Mouse (Mus musculus): ENCODE results near the gene 2300002M23Rik. TPM values are rescaled to one million over a fixed set of nuclear protein-coding genes. Genes with fewer than 3 reads are reported as not detected.

2300002M23Rik gene
- polyA plus RNA-seq, 1 experiment from 2014 or later: not detected

DNA sequence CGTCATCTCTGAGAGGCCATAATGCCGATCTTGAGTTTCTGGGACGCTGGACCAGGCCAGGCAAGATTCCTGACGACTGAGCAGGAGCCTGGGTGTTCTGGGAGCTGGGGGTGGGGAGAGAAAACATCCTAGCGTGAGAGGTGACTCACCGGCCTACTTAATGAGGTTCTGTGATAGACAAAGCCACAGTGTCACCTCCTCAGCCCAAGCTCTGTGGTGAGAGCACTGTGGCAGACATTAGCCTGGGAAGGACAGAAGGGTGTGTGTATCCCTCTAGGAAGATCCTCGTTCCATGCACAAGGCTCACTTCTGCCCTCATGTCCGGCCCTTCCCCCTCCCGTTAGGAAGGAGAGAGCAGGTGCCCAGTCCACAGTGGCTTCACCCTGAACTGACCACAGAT lies 9.9 kb upstream of the 2300002M23Rik start:
- ATAC-seq: no peak
- H3K9me3 ChIP-seq (replicated peaks): no peaks in the 10 kb centered on the region; the same call in 1 of the 2 replicates
- H3K9ac ChIP-seq: no peak overlapping the region
- no peaks in the 10 kb centered on the region for H3K4me1 ChIP-seq
- 62% methylated on average over 9 of the region's 9 CpGs for WGBS (ENCODE audit: insufficient replicate concordance)
- no peak overlapping the region for H3K4me3 ChIP-seq
- H3K27ac ChIP-seq: no peak overlapping the region
- H3K27me3 ChIP-seq (replicated peaks): no peaks in the 10 kb centered on the region
- no peaks in the 10 kb centered on the region for H3K36me3 ChIP-seq
- H3K4me2 ChIP-seq: no peak overlapping the region

- H3K4me1 ChIP-seq: no peaks in the 10 kb centered on the region
- H3K9ac ChIP-seq: no peak overlapping the region
- 39% methylated on average over 8 of the region's 8 CpGs for WGBS (ENCODE audit: insufficient replicate concordance)
- H3K27me3 ChIP-seq (replicated peaks): no peaks in the 10 kb centered on the region
- no peaks in the 10 kb centered on the region for H3K36me3 ChIP-seq
- ATAC-seq: no peak
- no peak overlapping the region for H3K4me2 ChIP-seq
- H3K4me3 ChIP-seq: no peak overlapping the region
- no peaks in the 10 kb centered on the region; the same call in 1 of the 2 replicates for H3K9me3 ChIP-seq (replicated peaks)
- H3K27ac ChIP-seq: no peak overlapping the region
Measured at GRCm38 (mm10) chr17:35558216-35558615, 9.0 kb upstream of the 2300002M23Rik start.

DNA sequence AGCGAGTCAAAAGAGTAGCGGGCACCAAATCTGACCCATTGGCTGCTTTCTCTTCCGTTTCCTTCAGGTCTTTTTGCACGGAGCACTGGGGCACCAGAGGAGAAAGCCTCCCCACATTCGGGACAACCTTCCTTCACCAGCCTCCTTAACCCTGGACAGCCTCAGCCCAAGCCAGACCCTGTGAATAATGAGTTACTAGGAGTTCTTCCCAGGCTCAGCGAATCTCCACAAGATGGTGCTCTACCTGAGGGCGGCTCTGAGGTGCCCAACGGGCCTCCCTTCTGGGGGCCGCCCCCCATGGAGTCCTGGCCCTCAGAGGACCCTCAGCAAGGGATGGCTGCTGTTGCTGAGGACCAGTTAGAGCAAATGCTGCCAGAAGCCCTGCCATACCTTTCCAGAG lies 517 bp downstream of the 2300002M23Rik start:
- Histone ChIP-seq H3K9ac (no peak overlapping the region), H3K36me3 (no peaks in the 10 kb centered on the region), H3K4me2 (no peak overlapping the region), H3K27ac (no peak overlapping the region), H3K4me3 (no peak overlapping the region), H3K4me1 (no peaks in the 10 kb centered on the region), H3K27me3 (replicated peaks) (peaks cover 47% of the 10 kb centered on the region), H3K9me3 (replicated peaks) (0 out of 2 replicates have a peak, but pooled peaks cover 3% of the 10 kb centered on the region)
- ATAC-seq: no peak
- WGBS (ENCODE audit: insufficient replicate concordance): 20% methylated on average over 9 of the region's 9 CpGs

GRCm38 (mm10) chr17:35569091-35569944 lies 2.1 kb downstream of the 2300002M23Rik start:
- Histone ChIP-seq H3K9me3 (replicated peaks) (0 out of 2 replicates have a peak, but pooled peaks cover 3% of the 10 kb centered on the region), H3K4me3 (no peak overlapping the region), H3K4me2 (peak overlapping the region; percentile 10; the same call in 1 of the 2 replicates), H3K9ac (no peak overlapping the region), H3K27me3 (replicated peaks) (peaks cover 56% of the 10 kb centered on the region), H3K4me1 (no peaks in the 10 kb centered on the region), H3K36me3 (no peaks in the 10 kb centered on the region), H3K27ac (no peak overlapping the region)
- 5% methylated on average over 28 of the region's 28 CpGs for WGBS (ENCODE audit: insufficient replicate concordance)
- ATAC-seq: no peak

GRCm38 (mm10) chr17:35570836-35571235 lies 3.6 kb downstream of the 2300002M23Rik start:
- Histone ChIP-seq H3K27ac (no peak overlapping the region), H3K4me2 (no peak overlapping the region), H3K4me1 (no peaks in the 10 kb centered on the region), H3K9ac (no peak overlapping the region), H3K36me3 (no peaks in the 10 kb centered on the region), H3K9me3 (replicated peaks) (0 out of 2 replicates have a peak, but pooled peaks cover 3% of the 10 kb centered on the region), H3K4me3 (no peak overlapping the region), H3K27me3 (replicated peaks) (peaks cover 65% of the 10 kb centered on the region)
- 72% methylated on average over 14 of the region's 14 CpGs for WGBS (ENCODE audit: insufficient replicate concordance)
- no peak for ATAC-seq

DNA sequence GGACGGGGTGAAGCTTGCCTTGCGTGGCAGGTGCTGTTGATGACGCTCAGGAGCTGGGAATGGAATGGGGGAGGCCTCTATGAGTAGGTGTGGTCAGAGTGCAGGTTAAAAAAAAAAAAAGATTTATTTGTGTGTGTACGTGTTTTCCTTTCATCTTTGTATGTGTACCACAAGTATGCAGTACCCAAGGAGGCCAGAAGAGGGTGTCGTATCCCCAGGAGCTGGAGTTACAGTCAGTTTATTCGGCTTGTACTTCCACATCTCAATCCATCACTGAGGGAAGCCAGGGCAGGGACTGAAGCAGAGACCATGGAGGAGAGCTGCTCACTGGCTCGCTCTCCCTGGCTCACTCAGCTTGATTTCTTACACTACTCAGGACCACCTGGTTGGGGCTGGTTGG lies 4.2 kb downstream of the 2300002M23Rik start:
- Histone ChIP-seq H3K9ac (no peak overlapping the region), H3K4me2 (no peak overlapping the region), H3K9me3 (replicated peaks) (0 out of 2 replicates have a peak, but pooled peaks cover 3% of the 10 kb centered on the region), H3K27me3 (replicated peaks) (peaks cover 70% of the 10 kb centered on the region), H3K4me1 (no peaks in the 10 kb centered on the region), H3K36me3 (no peaks in the 10 kb centered on the region), H3K27ac (no peak overlapping the region), H3K4me3 (no peak overlapping the region)
- ATAC-seq: no peak
- 80% methylated on average over 7 of the region's 7 CpGs for WGBS (ENCODE audit: insufficient replicate concordance)

GRCm38 (mm10) chr17:35578211-35578610 lies 11.0 kb downstream of the 2300002M23Rik start:
- Histone ChIP-seq H3K9me3 (replicated peaks) (no peaks in the 10 kb centered on the region), H3K4me3 (no peak overlapping the region), H3K27me3 (replicated peaks) (peaks cover 37% of the 10 kb centered on the region), H3K4me2 (no peak overlapping the region), H3K27ac (no peak overlapping the region), H3K36me3 (no peaks in the 10 kb centered on the region), H3K4me1 (no peaks in the 10 kb centered on the region), H3K9ac (no peak overlapping the region)
- 18% methylated on average over 6 of the region's 6 CpGs for WGBS (ENCODE audit: insufficient replicate concordance)
- no peak for ATAC-seq

DNA sequence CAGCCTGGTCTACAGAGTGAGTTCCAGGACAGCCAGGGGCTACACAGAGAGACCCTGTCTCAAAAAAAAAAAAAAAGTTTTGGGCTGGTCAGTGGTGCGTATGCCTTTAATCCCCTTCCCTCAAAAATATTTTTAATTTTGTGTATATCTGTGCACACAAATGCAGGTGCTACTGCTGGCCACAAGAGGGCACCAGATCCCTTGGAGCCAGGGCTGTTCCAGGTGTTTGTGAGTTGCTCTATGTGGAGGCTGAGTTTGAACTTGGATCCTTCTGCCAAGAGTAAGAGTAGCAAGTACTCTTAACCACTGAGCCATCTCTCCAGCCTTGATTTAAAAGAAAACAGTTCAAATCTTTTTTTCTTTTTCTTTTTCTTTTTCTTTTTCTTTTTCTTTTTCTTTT lies 15.7 kb downstream of the 2300002M23Rik start:
- Histone ChIP-seq H3K36me3 (no peaks in the 10 kb centered on the region), H3K4me3 (no peak overlapping the region), H3K27ac (no peak overlapping the region), H3K4me1 (no peaks in the 10 kb centered on the region), H3K4me2 (no peak overlapping the region), H3K9me3 (replicated peaks) (no peaks in the 10 kb centered on the region), H3K9ac (no peak overlapping the region), H3K27me3 (replicated peaks) (0 out of 2 replicates have a peak, but pooled peaks cover 8% of the 10 kb centered on the region)
- 71% methylated on average over 1 of the region's 1 CpGs for WGBS (ENCODE audit: insufficient replicate concordance)
- ATAC-seq: no peak

DNA sequence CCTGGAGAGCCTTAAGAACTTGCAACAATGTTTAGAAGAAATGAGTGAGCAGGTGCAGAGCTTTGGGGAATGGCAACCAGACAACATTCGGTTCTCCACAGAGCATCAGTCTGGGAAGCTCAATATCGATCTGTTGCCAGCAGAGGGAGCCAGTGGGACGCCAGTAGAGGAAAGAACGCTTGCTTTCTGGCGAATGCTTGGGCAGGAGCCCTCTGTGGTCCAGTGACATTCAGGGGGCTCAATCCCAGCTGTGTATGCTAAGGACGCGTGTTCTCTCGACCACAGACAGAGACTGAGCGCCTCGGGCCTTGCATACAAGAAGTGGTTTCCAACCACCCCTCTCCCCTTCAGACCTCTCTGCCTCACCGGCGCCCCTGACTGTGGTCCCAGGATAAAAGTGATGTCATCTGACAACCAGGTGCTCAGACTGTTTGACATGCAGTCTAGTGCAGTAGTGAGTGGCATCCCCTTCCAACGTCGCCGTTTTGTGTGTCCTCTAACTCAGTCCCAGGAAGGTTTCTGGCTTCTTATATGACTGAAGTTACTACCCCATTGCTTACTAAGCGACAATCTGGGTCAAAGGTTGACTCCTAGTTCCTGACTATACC lies 17.2 kb downstream of the 2300002M23Rik start:
- H3K9me3 ChIP-seq (replicated peaks): no peaks in the 10 kb centered on the region
- no peak overlapping the region for H3K9ac ChIP-seq
- H3K4me2 ChIP-seq: no peak overlapping the region
- no peak overlapping the region for H3K27ac ChIP-seq
- no peak for ATAC-seq
- H3K27me3 ChIP-seq (replicated peaks): 0 out of 2 replicates have a peak, but pooled peaks cover 8% of the 10 kb centered on the region
- 20% methylated on average over 16 of the region's 16 CpGs for WGBS (ENCODE audit: insufficient replicate concordance)
- no peak overlapping the region for H3K4me3 ChIP-seq
- no peaks in the 10 kb centered on the region for H3K36me3 ChIP-seq
- no peaks in the 10 kb centered on the region for H3K4me1 ChIP-seq

DNA sequence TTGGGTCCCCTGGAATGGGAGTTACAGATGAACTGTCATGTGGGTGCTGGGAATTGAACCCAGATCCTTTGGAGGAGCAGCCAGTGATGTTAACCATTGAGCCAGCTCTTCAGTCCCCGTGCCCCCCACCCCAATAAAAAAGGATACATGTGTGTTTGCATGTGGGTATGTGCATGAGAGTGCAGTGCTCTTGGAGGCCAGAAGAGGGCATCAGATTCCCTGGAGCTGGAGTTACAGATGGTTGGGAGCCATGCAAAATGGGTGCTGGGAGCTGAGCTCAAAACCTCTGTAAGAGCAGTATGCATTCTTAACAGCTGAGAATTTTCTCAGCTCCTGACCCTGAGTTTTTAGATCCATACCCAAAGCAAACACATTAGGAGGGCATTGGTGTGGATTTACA lies 20.0 kb downstream of the 2300002M23Rik start:
- WGBS (ENCODE audit: insufficient replicate concordance): 26% methylated on average over 1 of the region's 1 CpGs

GRCm38 (mm10) chr17:35588387-35588786 lies 21.1 kb downstream of the 2300002M23Rik start:
- 33% methylated on average over 4 of the region's 4 CpGs for WGBS (ENCODE audit: insufficient replicate concordance)

More for the DNA sequence above, 20.0 kb downstream of the 2300002M23Rik start:
- Histone ChIP-seq H3K9ac (no peak overlapping the region), H3K4me1 (no peaks in the 10 kb centered on the region), H3K27me3 (replicated peaks) (0 out of 2 replicates have a peak, but pooled peaks cover 15% of the 10 kb centered on the region), H3K9me3 (replicated peaks) (no peaks in the 10 kb centered on the region), H3K4me2 (no peak overlapping the region), H3K27ac (no peak overlapping the region), H3K36me3 (no peaks in the 10 kb centered on the region), H3K4me3 (no peak overlapping the region)
- no peak for ATAC-seq

More at GRCm38 (mm10) chr17:35588387-35588786, 21.1 kb downstream of the 2300002M23Rik start:
- H3K9ac ChIP-seq: no peak overlapping the region
- no peaks in the 10 kb centered on the region for H3K36me3 ChIP-seq
- 0 out of 2 replicates have a peak, but pooled peaks cover 15% of the 10 kb centered on the region for H3K27me3 ChIP-seq (replicated peaks)
- no peak for ATAC-seq
- H3K9me3 ChIP-seq (replicated peaks): no peaks in the 10 kb centered on the region
- H3K4me2 ChIP-seq: no peak overlapping the region
- H3K4me1 ChIP-seq: no peaks in the 10 kb centered on the region
- no peak overlapping the region for H3K27ac ChIP-seq
- no peak overlapping the region for H3K4me3 ChIP-seq

Measured in liver, embryonic 12.5 days (tissue).